Comparison of ENCODE assay signal across 28 mouse cellular contexts in genomic region chr2:61213951-61214350, GRCm38 (mm10).
"Had no signal": no experiment of that assay in that cellular context is flagged by ENCODE, and none has a peak within 500 bp of the region (broad histone marks: within the 10 kb centered on the region; RNA-seq: fewer than 3 reads in every experiment).

No protein-coding gene starts in this region.

- H3K9ac ChIP-seq: heart, embryonic 13.5 days; heart, embryonic 15.5 days; hindbrain, embryonic 12.5 days; hindbrain, embryonic 13.5 days; hindbrain, embryonic 14.5 days; hindbrain, embryonic 15.5 days; intestine, embryonic 15.5 days; kidney, embryonic 15.5 days had no signal

- H3K4me3 ChIP-seq: heart, embryonic 13.5 days; heart, embryonic 15.5 days; hindbrain, embryonic 10.5 days; hindbrain, embryonic 12.5 days; hindbrain, embryonic 13.5 days; hindbrain, embryonic 15.5 days; intestine, embryonic 15.5 days; kidney, embryonic 15.5 days; layer of hippocampus, adult 2 months; left cerebral cortex, adult 2 months had no signal

- H3K27ac ChIP-seq: heart, embryonic 13.5 days; heart, embryonic 15.5 days; hindbrain, embryonic 10.5 days; hindbrain, embryonic 12.5 days; hindbrain, embryonic 13.5 days; hindbrain, embryonic 14.5 days; hindbrain, embryonic 15.5 days; hindbrain, postnatal 0 days; intestine, embryonic 15.5 days; kidney, embryonic 15.5 days; kidney, postnatal 0 days; layer of hippocampus, adult 2 months; left cerebral cortex, adult 2 months had no signal

- H3K9me3 ChIP-seq: heart, embryonic 13.5 days; heart, embryonic 15.5 days; hindbrain, embryonic 10.5 days; hindbrain, embryonic 12.5 days; hindbrain, embryonic 13.5 days; hindbrain, embryonic 15.5 days; intestine, embryonic 15.5 days; kidney, embryonic 15.5 days had no signal

- H3K4me1 ChIP-seq: heart, embryonic 13.5 days; heart, embryonic 15.5 days; hindbrain, embryonic 10.5 days; hindbrain, embryonic 12.5 days; hindbrain, embryonic 13.5 days; hindbrain, embryonic 15.5 days; intestine, embryonic 15.5 days; kidney, embryonic 15.5 days had no signal

- H3K36me3 ChIP-seq: heart, embryonic 13.5 days; heart, embryonic 15.5 days; hindbrain, embryonic 10.5 days; hindbrain, embryonic 12.5 days; hindbrain, embryonic 13.5 days; hindbrain, embryonic 15.5 days; intestine, embryonic 15.5 days; kidney, embryonic 15.5 days had no signal

- DNase-seq: heart, postnatal 10 days; heart, postnatal 14 days; heart, postnatal 36 days; heart, postnatal 4 days; kidney, adult 18-20 months; kidney, adult 2 months; kidney, adult 8-10 months; kidney, adult 9 months; kidney, postnatal 10 days; kidney, postnatal 14 days; kidney, postnatal 25 days; kidney, postnatal 36 days; kidney, postnatal 4 days; layer of hippocampus, adult 9-11 months; layer of hippocampus, postnatal 36 days had no signal
